Mouse (Mus musculus) activated CD4-positive, CD25-positive, alpha-beta regulatory T cell, adult 9 weeks (primary cell): Measurements from ENCODE around the gene Sys1. TPM values are rescaled to one million over a fixed set of nuclear protein-coding genes. Genes with fewer than 3 reads are reported as not detected.

Experiments
- polyA plus RNA-seq: library from polyadenylated mRNA; unstranded; fragments of 100-300 nt; shearing (Covaris generic); gene quantifications from one replicate; pipeline ENCODE4 v1.2.1, GENCODE M21; 2017

The Sys1 gene
- 23.4 TPM for polyA plus RNA-seq

GRCm38 (mm10) chr2:164456864-164457300, at the start of gene Sys1:
Sys1 (plus strand) TSS chr2:164456964.

GRCm38 (mm10) chr2:164443460-164444000, 13.2 kb upstream of the Sys1 start, which contains the start of gene Sdc4:
Sdc4 (minus strand) TSS chr2:164443887.

GRCm38 (mm10) chr2:164460745-164461551, 4.2 kb downstream of the Sys1 start, which contains the start of gene Gm20458:
Gm20458 (plus strand) TSS chr2:164460967.

GRCm38 (mm10) chr2:164473624-164474023, 16.9 kb downstream of the Sys1 start, which contains the start of gene Trp53tg5:
Trp53tg5 (minus strand) TSS chr2:164473724.

GRCm38 (mm10) chr2:164485681-164486257, 29.0 kb downstream of the Sys1 start, which contains the start of gene Dbndd2:
Dbndd2 (plus strand) TSS chr2:164486106.

GRCm38 (mm10) chr2:164496847-164497690, 40.3 kb downstream of the Sys1 start, which contains the start of gene Pigt:
Pigt (plus strand) TSS chr2:164497520.

Other genes starting within 250 kb of the Sys1 start
- gene Wfdc15b, start 235.3 kb upstream of the Sys1 start, polyA plus RNA-seq = not detected
- not detected for gene Svs2, start 218.5 kb upstream of the Sys1 start, polyA plus RNA-seq
- not detected for gene Svs3b, start 200.3 kb upstream of the Sys1 start, polyA plus RNA-seq
- gene Svs4, start 178.5 kb upstream of the Sys1 start, polyA plus RNA-seq = not detected
- gene Svs3a, start 167.7 kb upstream of the Sys1 start, polyA plus RNA-seq = not detected
- not detected for gene Svs6, start 140.2 kb upstream of the Sys1 start, polyA plus RNA-seq
- gene Svs5, start 124.2 kb upstream of the Sys1 start, polyA plus RNA-seq = not detected
- 5.0 TPM for gene Slpi, start 67.9 kb upstream of the Sys1 start, polyA plus RNA-seq
- not detected for gene Rbpjl, start 53.8 kb upstream of the Sys1 start, polyA plus RNA-seq
- not detected for gene Matn4, start 51.8 kb upstream of the Sys1 start, polyA plus RNA-seq
- 36.4 TPM for gene Sdc4, start 13.1 kb upstream of the Sys1 start, polyA plus RNA-seq
- gene Gm20458, start 4.0 kb downstream of the Sys1 start, polyA plus RNA-seq = 2.2 TPM
- 0.31 TPM for gene Trp53tg5, start 16.8 kb downstream of the Sys1 start, polyA plus RNA-seq
- 5.9 TPM for gene Dbndd2, start 29.1 kb downstream of the Sys1 start, polyA plus RNA-seq
- gene Pigt, start 40.6 kb downstream of the Sys1 start, polyA plus RNA-seq = 37.1 TPM
- 5.5 TPM for gene Wfdc2, start 105.4 kb downstream of the Sys1 start, polyA plus RNA-seq
- not detected for gene Spint3, start 116.5 kb downstream of the Sys1 start, polyA plus RNA-seq
- gene Wfdc6a, start 128.5 kb downstream of the Sys1 start, polyA plus RNA-seq = not detected
- not detected for gene Eppin, start 136.6 kb downstream of the Sys1 start, polyA plus RNA-seq
- not detected for gene Wfdc6b, start 156.6 kb downstream of the Sys1 start, polyA plus RNA-seq
- gene Wfdc8, start 156.7 kb downstream of the Sys1 start, polyA plus RNA-seq = not detected
- not detected for gene Wfdc16, start 181.8 kb downstream of the Sys1 start, polyA plus RNA-seq
- gene Wfdc10, start 199.1 kb downstream of the Sys1 start, polyA plus RNA-seq = not detected
- not detected for gene Wfdc9, start 199.6 kb downstream of the Sys1 start, polyA plus RNA-seq
- not detected for gene Wfdc11, start 217.1 kb downstream of the Sys1 start, polyA plus RNA-seq
- not detected for gene Wfdc13, start 228.1 kb downstream of the Sys1 start, polyA plus RNA-seq
- not detected for gene Spint4, start 241.5 kb downstream of the Sys1 start, polyA plus RNA-seq